Mouse (Mus musculus) spleen, adult 2 months (tissue): ENCODE measurements around the gene Mycbpap. TPM values are rescaled to one million over a fixed set of nuclear protein-coding genes. Genes with fewer than 3 reads are reported as not detected.

Experiments
- DNase-seq, 2 experiments: peaks; one replicate each; pipeline versions ENCODE4 v3.0.0 to v3.0.0-alpha.2; 2012 to 2021; ENCODE audit warnings: low spot score in 2 of 2, low read depth in 1 of 2
- H3K27ac ChIP-seq: fragments of 200-500 bp; 2 replicates; pipeline ENCODE4 v1.5.1; 2012; ENCODE audit warnings: low read length, inconsistent platforms; ENCODE audit not compliant: insufficient read depth
- H3K27me3 ChIP-seq: fragments of 200-500 bp; 2 replicates; pipeline ENCODE4 v1.6.1; 2012; ENCODE audit warnings: mild to moderate bottlenecking, moderate library complexity, low read length, inconsistent platforms; ENCODE audit not compliant: control insufficient read depth, insufficient read depth
- H3K36me3 ChIP-seq: fragments of 200-500 bp; 2 replicates; pipeline ENCODE4 v1.6.1; 2012; ENCODE audit warnings: mild to moderate bottlenecking, low read length, inconsistent platforms; ENCODE audit not compliant: control insufficient read depth, insufficient read depth
- H3K4me1 ChIP-seq: fragments of 200-500 bp; 2 replicates; pipeline ENCODE4 v1.6.1; 2011; ENCODE audit warnings: inconsistent platforms; ENCODE audit not compliant: control insufficient read depth, insufficient read depth, insufficient read length
- H3K4me3 ChIP-seq: fragments of 200-500 bp; 2 replicates; pipeline ENCODE4 v1.5.1; 2011; ENCODE audit warnings: mild to moderate bottlenecking, inconsistent platforms; ENCODE audit not compliant: insufficient read depth, insufficient read length; ENCODE audit errors: extremely low read depth
- CTCF ChIP-seq: fragments of 200-500 bp; IDR thresholded peaks from 2 replicates; pipeline ENCODE4 v1.5.1; 2011; ENCODE audit warnings: mild to moderate bottlenecking, inconsistent platforms; ENCODE audit not compliant: insufficient read depth, insufficient read length, insufficient replicate concordance; ENCODE audit errors: extremely low read depth
- POLR2A ChIP-seq: fragments of 200-500 bp; IDR thresholded peaks from 2 replicates; pipeline ENCODE4 v1.6.1; 2011; ENCODE audit warnings: low read depth, low read length, inconsistent platforms
- WGBS: fragments of 180-500 bp; shearing (Covaris S2); methylation state at CpG from one replicate; pipeline ENCODE4 v1.1.7; 2018; 5-methylcytosine and 5-hydroxymethylcytosine counted together
- polyA plus RNA-seq: library from polyadenylated mRNA; depleted of rRNA; stranded (reverse); fragments of >200 nt; gene quantifications from 2 replicates; pipeline ENCODE4 v1.2.3, GENCODE M21; 2012

Mycbpap gene
- polyA plus RNA-seq, 1 experiment: 0.06 TPM

- H3K36me3 ChIP-seq: peaks cover 14% of the 10 kb centered on the region
- 78% methylated on average over 5 of the region's 5 CpGs for WGBS
- H3K27me3 ChIP-seq: no peaks in the 10 kb centered on the region
- DNase-seq: no peak
- H3K4me3 ChIP-seq: no peak overlapping the region
- TF ChIP-seq CTCF (no peak), POLR2A (no peak)
- H3K4me1 ChIP-seq: peaks cover 14% of the 10 kb centered on the region; the same call in 1 of the 2 replicates
- no peak overlapping the region for H3K27ac ChIP-seq
These were observed 41.8 kb upstream of the Mycbpap start for GRCm38 (mm10) chr11:94563383-94563782.

GRCm38 (mm10) chr11:94558226-94558625 lies 36.7 kb upstream of the Mycbpap start:
- DNase-seq: no peak
- Histone ChIP-seq H3K4me3 (no peak overlapping the region), H3K27me3 (no peaks in the 10 kb centered on the region), H3K27ac (no peak overlapping the region), H3K4me1 (no peaks in the 10 kb centered on the region), H3K36me3 (peaks cover 16% of the 10 kb centered on the region)
- WGBS: 89% methylated on average over 3 of the region's 3 CpGs
- no peak for TF ChIP-seq POLR2A
- no peak for TF ChIP-seq CTCF

GRCm38 (mm10) chr11:94550442-94550744 lies 28.9 kb upstream of the Mycbpap start:
- no peak for DNase-seq
- H3K36me3 ChIP-seq: no peaks in the 10 kb centered on the region
- H3K27me3 ChIP-seq: no peaks in the 10 kb centered on the region
- no peak overlapping the region for H3K27ac ChIP-seq
- H3K4me3 ChIP-seq: no peak overlapping the region
- H3K4me1 ChIP-seq: peaks cover 6% of the 10 kb centered on the region; the same call in 1 of the 2 replicates
- TF ChIP-seq POLR2A (no peak), CTCF (no peak)
- 41% methylated on average over 5 of the region's 5 CpGs for WGBS

GRCm38 (mm10) chr11:94549691-94550441 lies 28.3 kb upstream of the Mycbpap start:
- no peak for DNase-seq
- no peaks in the 10 kb centered on the region for H3K27me3 ChIP-seq
- H3K4me1 ChIP-seq: peaks cover 6% of the 10 kb centered on the region; the same call in 1 of the 2 replicates
- H3K4me3 ChIP-seq: no peak overlapping the region
- H3K36me3 ChIP-seq: no peaks in the 10 kb centered on the region
- TF ChIP-seq POLR2A (no peak), CTCF (no peak)
- H3K27ac ChIP-seq: no peak overlapping the region
- WGBS: 28% methylated on average over 10 of the region's 10 CpGs

GRCm38 (mm10) chr11:94548888-94549690 lies 27.5 kb upstream of the Mycbpap start, which contains the start of gene Rsad1:
TSS of gene Rsad1 (minus strand) at chr11:94549255.
- 2% methylated on average over 49 of the region's 49 CpGs for WGBS
- DNase-seq: peak; percentile 81 to 89
- H3K4me3 ChIP-seq: peak within 1 kb of the TSS; percentile 68
- H3K36me3 ChIP-seq: no peaks in the 10 kb centered on the region
- no peak for TF ChIP-seq POLR2A
- TF ChIP-seq CTCF: peak; percentile 87
- H3K27me3 ChIP-seq: no peaks in the 10 kb centered on the region
- peaks cover 6% of the 10 kb centered on the region; the same call in 1 of the 2 replicates for H3K4me1 ChIP-seq
- H3K27ac ChIP-seq: peak within 1 kb of the TSS; percentile 83

- DNase-seq: peak; percentile 7 to 12
- H3K4me3 ChIP-seq: peak overlapping the region; percentile 68
- peaks cover 6% of the 10 kb centered on the region; the same call in 1 of the 2 replicates for H3K4me1 ChIP-seq
- no peak for TF ChIP-seq CTCF
- no peak for TF ChIP-seq POLR2A
- H3K27ac ChIP-seq: peak overlapping the region; percentile 83
- H3K36me3 ChIP-seq: no peaks in the 10 kb centered on the region
- WGBS: 4% methylated on average over 24 of the region's 24 CpGs
- H3K27me3 ChIP-seq: no peaks in the 10 kb centered on the region
These were observed 26.7 kb upstream of the Mycbpap start for GRCm38 (mm10) chr11:94548041-94548784.
